Mouse (Mus musculus) bone marrow, adult 2 months (tissue): ENCODE measurements around the gene Chst13.

Experiments used
- CTCF ChIP-seq: fragments of 200-500 bp; IDR thresholded peaks from 2 replicates; pipeline ENCODE4 v1.5.1; 2011; ENCODE audit warnings: low read length, control low read depth; ENCODE audit not compliant: control insufficient read depth, insufficient read depth
- POLR2A ChIP-seq: fragments of 200-500 bp; IDR thresholded peaks from 2 replicates; pipeline ENCODE4 v1.6.1; 2011; ENCODE audit warnings: low read depth, mild to moderate bottlenecking, control low read depth, low read length, borderline replicate concordance; ENCODE audit not compliant: control insufficient read depth

- no peak for TF ChIP-seq CTCF
- TF ChIP-seq POLR2A, result no peak
These were observed 15.9 kb downstream of the Chst13 start for GRCm38 (mm10) chr6:90308839-90309778.
